11 mouse cellular contexts compared by ENCODE assay signal in the genomic region with DNA sequence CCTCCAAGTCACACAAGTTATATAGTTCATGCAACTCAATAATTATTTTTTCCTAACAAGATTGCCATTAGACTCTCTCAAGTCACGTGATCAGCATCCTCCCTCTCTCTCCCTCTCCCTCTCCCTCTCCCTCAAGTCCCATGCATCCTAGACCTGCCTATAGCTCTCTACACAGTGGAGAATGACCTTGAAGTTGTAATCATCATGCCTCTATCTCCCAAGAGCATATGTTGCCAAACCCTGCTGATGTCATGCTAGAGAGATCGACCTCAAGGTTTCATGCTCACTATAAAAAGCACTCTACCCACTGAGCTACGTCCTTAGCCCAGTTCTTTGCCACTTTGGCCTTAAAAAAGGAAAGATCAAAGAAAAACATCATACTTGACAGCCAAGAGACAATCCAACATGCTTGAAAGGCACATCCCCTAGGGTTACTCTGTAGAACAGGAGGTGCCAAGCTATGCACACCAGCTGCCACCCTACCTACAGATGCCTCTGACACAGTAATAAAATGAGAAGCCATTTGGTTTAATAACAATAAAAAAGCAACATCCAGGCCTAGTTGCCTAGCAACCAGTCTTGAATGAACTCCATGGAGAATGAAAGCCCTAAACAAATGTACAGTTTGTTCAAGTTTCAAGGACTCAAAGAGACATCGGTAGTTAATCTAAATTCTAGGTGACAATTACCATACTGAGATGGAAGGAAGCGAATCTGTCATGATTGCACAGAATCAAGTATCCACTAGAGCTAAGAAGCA.
DNase-seq lines count a peak whose midpoint lies in the region; ATAC-seq lines count a peak whose summit lies in the region.
"Had no signal": no experiment of that assay in that cellular context is flagged by ENCODE, and none has a peak within 500 bp of the region (broad histone marks: within the 10 kb centered on the region; RNA-seq: fewer than 3 reads in every experiment).

No protein-coding gene starts in this region.

- H3K36me3 ChIP-seq in forebrain, embryonic 13.5 days (ENCODE audit: poor library complexity, severe bottlenecking), result no peaks in the 10 kb centered on the region
- H3K36me3 ChIP-seq in midbrain, embryonic 16.5 days (ENCODE audit: control insufficient read depth, insufficient read depth, low read length), result no peaks in the 10 kb centered on the region
- no peaks in the 10 kb centered on the region for H3K36me3 ChIP-seq in intestine, embryonic 15.5 days

- H3K27me3 ChIP-seq in forebrain, embryonic 13.5 days, result no peaks in the 10 kb centered on the region
- H3K27me3 ChIP-seq in midbrain, embryonic 16.5 days (ENCODE audit: control insufficient read depth, insufficient read depth, low read depth, low read length), result no peaks in the 10 kb centered on the region
- H3K27me3 ChIP-seq in intestine, embryonic 15.5 days (replicated peaks), result no peaks in the 10 kb centered on the region

- 60% methylated on average over 5 of the region's 5 CpGs for WGBS in forebrain, embryonic 13.5 days
- WGBS in midbrain, embryonic 16.5 days, result 48% methylated on average over 5 of the region's 5 CpGs
- WGBS in intestine, embryonic 15.5 days, result 85% methylated on average over 5 of the region's 5 CpGs

- peaks cover 18% of the 10 kb centered on the region for H3K4me1 ChIP-seq in forebrain, embryonic 13.5 days
- peaks cover 15% of the 10 kb centered on the region for H3K4me1 ChIP-seq in midbrain, embryonic 16.5 days (ENCODE audit: control insufficient read depth, insufficient read depth, low read length)
- no peaks in the 10 kb centered on the region for H3K4me1 ChIP-seq in intestine, embryonic 15.5 days (replicated peaks)

- no peak overlapping the region for H3K9ac ChIP-seq in forebrain, embryonic 13.5 days
- H3K9ac ChIP-seq in midbrain, embryonic 16.5 days (ENCODE audit: low read depth, low read length), result no peak overlapping the region
- H3K9ac ChIP-seq in intestine, embryonic 15.5 days, result no peak overlapping the region

- no peak overlapping the region for H3K4me3 ChIP-seq in forebrain, embryonic 13.5 days
- no peak overlapping the region for H3K4me3 ChIP-seq in midbrain, embryonic 16.5 days (ENCODE audit: low read depth, low read length)
- no peak overlapping the region for H3K4me3 ChIP-seq in intestine, embryonic 15.5 days (replicated peaks)

- no peak overlapping the region for H3K27ac ChIP-seq in forebrain, embryonic 13.5 days
- peak overlapping the region; percentile 72 for H3K27ac ChIP-seq in midbrain, embryonic 16.5 days (ENCODE audit: low read length)
- no peak overlapping the region for H3K27ac ChIP-seq in intestine, embryonic 15.5 days

- peak; percentile 6 for DNase-seq in adrenal gland, postnatal 14 days
- no peak for DNase-seq in adrenal gland, adult 18-20 months (ENCODE audit: low spot score in 2 of 2)
- DNase-seq in layer of hippocampus, postnatal 14 days (ENCODE audit: low spot score in 2 of 2), result peak; percentile 22 to 57
- DNase-seq in testis, postnatal 10 days (ENCODE audit: low spot score), result no peak
- no peak for DNase-seq in cerebellum, postnatal 36 days
- DNase-seq: cerebellum, adult 2 months; heart, adult 11 months had no signal

- ATAC-seq in forebrain, embryonic 13.5 days, result peak; percentile 48; the same call in 1 of the 2 replicates
- ATAC-seq in midbrain, embryonic 16.5 days, result peak; percentile 74
- no peak for ATAC-seq in intestine, embryonic 15.5 days
- ATAC-seq: inflammation-experienced regulatory T-cells, adult 6 months had no signal

- H3K9me3 ChIP-seq in forebrain, embryonic 13.5 days (replicated peaks), result no peaks in the 10 kb centered on the region; the same call in 1 of the 2 replicates
- H3K9me3 ChIP-seq in midbrain, embryonic 16.5 days (replicated peaks; ENCODE audit: control insufficient read depth, low read length, poor library complexity, severe bottlenecking), result no peaks in the 10 kb centered on the region
- H3K9me3 ChIP-seq in intestine, embryonic 15.5 days, result no peaks in the 10 kb centered on the region

- no peak overlapping the region for H3K4me2 ChIP-seq in forebrain, embryonic 13.5 days
- H3K4me2 ChIP-seq in midbrain, embryonic 16.5 days (ENCODE audit: low read length), result no peak overlapping the region
- H3K4me2 ChIP-seq in intestine, embryonic 15.5 days (replicated peaks), result no peak overlapping the region

Comparison
In these comparisons a context has a peak if more than half of its experiments do, and no peak if none do; other contexts are left out.
1. DNase-seq: peak in adrenal gland, postnatal 14 days (single experiment) and layer of hippocampus, postnatal 14 days (2 of 2); none in adrenal gland, adult 18-20 months (0 of 2), testis, postnatal 10 days (single experiment) and cerebellum, postnatal 36 days (0 of 2).